Mouse (Mus musculus): Measurements from ENCODE around the gene Naif1.

Naif1 gene

DNA sequence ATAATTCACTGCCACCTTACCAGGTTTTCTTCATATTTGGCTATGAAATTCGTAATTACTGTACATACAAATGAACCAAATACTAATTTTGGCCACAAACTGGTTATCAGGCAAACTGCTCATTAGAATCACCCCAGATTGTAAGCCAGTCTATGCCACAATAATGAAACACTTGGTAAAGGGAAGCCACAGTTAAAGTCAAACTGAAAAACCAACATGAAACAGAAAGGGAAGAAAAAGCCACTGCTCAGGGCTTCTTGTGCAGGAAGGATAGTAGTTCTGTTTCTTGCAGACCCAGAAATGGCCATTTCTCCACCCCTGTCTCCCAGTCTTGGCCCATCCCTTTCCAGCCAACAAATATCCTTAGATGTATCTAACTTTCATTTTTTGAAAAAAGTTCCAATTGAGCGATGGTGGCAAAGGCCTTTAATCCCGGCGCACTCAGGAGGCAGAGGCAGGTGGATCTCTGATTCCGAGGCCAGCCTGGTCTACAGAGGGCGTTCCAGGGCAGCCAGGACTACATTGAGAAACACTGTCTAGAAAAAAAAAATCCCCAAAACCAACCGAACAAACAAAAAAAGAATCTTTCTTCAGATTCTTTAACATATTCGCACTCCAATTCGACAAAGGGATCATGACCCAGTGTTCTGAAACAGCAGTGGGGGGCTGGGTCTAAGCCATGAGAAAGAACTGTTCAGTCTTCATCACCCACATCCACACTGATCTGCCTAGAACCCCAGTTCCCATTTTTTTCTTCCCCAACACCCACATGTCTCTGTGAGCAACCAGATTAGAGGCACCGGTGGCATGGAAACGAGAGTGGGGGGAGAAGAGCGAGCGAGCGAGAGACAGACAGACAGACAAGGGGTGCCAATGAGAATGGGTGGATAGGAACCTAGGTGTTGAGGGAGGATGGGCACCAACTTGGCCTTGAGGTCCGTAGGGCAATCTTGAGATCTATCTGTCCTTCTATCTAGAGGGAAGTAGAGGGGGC, at the start of gene Naif1:
Gene Naif1 (plus strand): TSS at position 697 of the 994 bp plus-strand sequence.
- peak in 1 of 2 experiments; percentile 15 for DNase-seq (ENCODE audit: low spot score in 2 of 2)

DNA sequence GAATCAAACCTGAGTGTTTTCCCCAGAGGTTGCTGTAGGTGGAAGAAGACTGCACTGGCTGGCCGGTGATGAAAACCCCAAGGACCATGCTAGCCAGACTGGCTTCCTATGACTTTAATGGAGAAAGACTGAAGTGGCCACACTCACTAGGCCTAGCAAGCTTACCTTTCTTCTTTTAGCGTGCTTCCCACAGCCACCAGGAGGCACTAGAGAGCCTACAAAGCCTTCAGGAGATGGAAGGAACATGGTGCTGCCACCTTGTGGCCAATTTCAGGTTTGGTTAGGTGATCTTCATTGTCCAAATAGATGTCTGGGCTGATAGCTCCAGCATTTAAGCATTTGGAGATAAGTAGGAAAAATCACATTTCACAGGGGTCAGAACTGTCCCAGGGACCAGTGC, 45.6 kb upstream of the Naif1 start:
- peak; percentile 83 to 97 for DNase-seq (ENCODE audit: low spot score in 2 of 2)

DNA sequence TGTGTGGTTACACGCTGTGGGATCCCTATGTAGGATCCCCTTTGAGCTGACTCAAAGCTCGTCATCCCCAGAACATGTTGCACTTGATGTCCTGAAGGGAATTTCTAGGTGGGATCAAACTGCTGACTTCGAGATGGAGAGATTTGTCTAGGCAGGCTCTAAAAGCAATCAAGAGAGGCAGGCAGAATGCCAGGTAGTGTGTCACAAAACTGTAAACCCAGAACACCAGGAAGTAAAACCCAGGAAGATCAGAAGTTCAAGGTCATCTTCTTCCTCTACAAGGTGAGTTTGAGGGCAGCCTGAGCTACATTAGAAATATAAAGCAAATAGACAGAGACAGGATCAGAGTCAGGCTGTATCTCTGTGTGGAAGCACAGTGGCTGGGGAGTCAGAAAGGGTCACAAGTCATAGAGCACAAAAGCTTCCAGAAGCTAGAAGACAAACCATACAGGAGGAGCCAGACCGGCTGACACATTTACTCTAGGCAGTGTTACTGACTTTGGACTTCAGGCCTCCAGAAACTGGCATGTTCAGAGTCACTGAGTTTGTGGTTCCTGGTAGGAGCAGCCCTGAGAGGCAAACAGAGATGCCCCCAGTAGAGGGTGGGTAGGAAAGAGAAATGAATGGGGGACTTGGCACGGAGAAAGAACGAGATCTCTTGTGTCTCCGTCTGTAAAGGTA, 43.0 kb upstream of the Naif1 start:
- no peak for DNase-seq (ENCODE audit: low spot score in 2 of 2)

DNA sequence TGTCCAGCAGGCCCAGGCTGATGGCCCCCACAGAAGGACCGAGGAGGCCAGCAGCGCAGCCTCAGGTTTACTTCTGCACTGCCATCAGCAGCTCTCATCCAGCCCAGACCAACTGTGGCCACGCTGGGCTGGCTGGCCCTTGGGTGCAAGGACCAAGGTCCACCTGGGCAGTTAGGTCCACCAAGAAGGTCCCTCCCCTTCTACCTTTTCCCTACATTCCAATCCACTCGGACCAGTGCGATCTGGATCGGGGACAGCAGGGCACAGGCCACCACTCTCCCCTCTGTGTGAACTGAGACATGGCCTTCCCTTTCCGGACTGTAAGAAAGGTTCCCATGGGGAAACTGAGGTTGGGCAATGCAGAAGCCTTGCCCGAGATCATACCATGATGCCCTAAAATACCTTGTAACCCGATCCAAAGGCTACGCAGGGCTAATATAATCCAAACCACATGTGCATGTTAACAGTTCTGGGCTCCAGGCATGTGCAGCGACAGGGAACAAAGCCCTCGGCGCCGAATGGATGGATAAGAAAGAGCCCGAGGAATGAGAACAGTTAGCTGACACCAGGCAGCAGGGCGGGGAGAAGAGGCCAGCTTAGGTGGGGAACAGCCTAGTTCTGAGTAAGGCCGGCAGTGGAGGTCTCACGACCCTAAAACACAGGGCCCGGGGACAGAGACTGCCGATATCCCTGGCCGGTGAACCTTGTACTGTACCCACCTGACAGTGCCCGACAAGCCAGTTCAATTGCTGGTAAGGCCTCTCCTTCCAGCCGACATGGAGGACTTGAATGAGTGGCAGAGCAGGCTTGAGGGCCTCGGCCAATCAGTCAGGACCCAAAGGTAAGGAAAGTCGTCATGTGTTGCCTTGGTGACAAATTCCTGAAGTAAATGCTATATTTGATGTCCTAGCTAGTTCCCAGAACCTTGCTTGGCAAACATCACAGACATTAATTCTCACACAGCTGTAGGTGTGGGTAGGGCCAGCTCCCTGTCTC, 41.5 kb upstream of the Naif1 start:
- DNase-seq (ENCODE audit: low spot score in 2 of 2): no peak

DNA sequence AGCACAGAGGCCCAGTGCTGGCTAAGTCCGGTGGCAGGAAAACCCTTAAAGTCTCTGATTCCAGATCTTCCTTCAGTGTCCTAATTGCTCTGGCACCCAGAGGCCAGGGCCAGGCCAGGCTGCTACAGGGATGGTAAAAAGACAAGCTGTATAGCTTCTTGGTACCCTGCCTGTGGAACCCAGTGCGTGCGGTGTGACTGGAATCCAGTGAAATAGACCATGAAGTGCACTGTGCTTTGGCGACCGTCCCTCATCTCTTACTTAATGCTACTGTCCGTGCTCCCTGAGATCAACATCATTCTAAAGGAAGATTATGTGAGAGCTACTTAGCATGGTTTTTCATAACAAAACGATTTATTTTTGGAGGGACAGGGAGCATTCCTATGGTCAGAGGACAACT, 38.9 kb upstream of the Naif1 start:
- DNase-seq (ENCODE audit: low spot score in 2 of 2): no peak

DNA sequence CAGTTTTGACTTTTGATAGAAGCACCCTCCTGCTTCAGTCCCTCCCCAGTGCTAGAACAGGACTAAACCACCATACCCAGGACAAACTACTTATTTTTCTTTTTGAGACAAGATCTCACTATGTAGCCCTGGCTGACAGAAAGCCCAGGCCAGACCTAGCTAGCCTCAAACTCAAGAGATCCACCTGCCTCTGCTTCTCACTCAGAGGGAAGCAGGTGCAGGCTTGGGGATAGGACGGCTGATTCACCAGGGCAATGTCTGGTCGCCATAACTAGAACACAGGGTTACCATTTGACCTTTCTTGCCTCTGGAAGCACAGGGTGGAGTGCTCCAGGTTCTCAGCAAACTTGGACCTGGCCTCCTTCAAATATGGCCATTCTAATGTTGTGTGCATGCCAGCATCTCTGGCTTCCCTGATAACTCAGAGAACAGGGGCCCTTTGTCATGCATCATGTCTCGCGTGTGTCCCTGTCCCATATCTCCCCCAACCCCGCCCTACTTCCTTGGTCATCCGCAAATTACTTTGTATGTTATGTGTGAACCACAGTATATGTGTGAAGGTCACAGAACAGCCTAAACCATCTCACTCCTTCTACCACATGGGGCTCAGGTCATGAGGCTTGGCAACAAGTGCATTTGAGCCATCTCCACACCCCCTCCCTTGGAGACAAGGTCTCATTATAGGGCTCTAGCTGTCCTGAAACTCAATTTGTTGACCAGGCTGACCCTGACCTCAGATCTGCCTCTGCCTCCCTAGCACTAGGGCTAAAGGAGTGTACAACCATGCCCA, 37.3 kb upstream of the Naif1 start:
- DNase-seq (ENCODE audit: low spot score in 2 of 2): no peak

DNA sequence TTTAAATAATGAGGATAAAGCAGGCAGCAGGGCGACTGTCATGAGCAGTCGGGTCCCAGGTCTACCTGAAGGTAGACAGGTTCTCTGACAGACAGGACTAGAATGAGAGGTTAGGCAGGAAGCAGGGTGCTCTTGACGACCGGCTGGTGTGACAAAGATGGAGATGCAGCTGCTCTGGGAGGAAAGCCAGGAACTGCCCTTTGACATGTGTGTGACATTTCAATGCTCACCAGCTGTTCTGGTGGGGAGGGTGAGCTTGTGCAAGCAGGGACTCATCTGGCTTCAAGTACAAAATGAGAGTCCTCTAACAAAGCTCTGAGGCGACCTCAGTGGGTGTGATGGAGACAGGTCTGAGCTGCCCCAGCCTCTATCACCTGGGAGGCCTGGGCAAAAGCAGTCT, 36.3 kb upstream of the Naif1 start:
- DNase-seq (ENCODE audit: low spot score in 2 of 2): no peak

DNA sequence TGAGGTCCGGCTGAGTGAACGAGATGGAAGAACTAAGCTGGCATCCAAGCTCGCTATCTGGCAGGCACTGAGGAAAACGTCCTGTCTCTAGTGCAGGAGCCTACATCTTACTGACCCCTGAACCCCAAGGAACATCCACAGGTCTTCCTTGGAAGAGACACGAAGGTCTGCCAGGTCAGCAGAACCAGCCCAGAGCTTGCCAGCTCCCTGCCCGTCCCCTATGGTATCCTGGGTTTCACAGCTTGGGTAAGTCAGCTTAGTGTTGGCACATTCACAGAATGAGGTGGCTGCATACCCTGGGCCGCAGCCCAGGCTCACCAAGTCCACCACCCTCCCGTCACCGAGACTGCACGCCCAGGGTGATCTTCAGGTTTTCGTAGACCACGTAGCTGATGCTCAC, 34.5 kb upstream of the Naif1 start:
- DNase-seq (ENCODE audit: low spot score in 2 of 2): no peak

DNA sequence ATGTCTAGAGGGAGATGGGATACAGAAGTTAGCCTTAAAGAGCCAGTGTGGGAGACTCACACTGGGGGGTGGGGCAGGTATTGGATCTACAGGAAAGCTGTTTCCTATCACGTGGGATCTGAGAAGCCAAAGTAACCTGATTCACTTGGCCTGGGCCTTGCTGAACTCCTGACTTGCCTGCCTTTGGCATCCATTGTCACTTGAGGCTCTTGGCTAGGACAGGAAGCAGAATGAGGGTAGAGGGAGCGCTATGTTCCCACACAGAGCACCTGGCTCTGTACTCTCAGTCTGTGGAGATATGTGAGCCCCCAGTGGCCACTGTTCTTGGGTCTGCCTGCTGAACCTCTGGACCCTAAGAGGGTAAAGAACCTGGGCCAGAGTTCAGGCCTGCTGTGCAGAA, 33.7 kb upstream of the Naif1 start:
- DNase-seq (ENCODE audit: low spot score in 2 of 2): no peak

DNA sequence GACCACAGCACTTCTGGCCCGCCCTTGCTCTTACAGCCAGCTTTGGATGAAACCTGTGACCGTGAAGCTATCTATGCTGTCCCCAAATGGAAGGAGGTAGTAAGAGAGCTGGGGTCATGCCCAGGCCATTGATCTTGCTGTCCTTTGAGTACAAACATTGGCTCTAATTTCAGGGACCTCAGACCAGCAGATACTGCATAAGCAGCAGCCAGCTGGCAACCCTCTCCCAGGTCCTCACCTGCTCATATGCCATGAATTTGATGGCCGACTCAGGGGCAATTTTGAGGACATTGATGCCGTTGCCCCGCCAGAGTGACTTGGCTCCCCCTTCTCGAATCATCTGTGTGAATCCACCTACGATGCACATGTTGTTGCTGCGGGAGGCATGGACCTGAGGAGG, 32.8 kb upstream of the Naif1 start:
- no peak for DNase-seq (ENCODE audit: low spot score in 2 of 2)

DNA sequence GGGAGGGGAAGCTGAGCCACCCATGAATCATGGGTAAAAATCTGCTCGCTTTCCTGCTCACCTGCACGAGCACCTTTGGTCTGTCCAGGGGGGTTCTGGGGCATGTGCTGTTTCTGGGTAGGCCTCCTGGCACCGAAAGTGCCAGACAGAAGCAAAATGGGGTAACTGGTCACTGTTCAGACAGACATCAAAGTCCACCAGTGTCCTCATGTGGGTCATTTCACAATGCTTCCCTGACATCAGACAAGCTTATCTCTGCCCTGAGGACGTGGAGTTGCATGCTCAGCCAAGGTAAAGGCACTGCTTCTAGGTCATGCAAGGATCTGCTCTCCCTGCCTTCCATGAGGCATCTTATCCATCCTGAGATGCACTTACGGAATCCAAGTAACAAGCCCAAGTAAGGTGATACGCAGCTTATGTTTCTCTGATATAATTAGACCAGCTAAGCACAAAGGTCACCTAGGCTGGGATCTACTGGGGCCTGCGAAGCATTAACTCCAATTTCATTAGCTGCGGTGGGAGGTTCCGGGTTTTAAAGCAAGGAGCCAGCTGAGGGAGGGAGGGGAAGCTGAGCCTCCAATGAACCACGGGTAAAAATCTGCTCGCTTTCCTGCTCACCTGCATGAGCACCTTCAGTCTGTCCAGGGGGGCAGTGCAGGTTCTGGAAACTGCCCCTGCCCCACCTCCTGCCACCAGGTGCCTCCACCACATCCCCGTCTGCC, 31.7 kb upstream of the Naif1 start:
- no peak for DNase-seq (ENCODE audit: low spot score in 2 of 2)

DNA sequence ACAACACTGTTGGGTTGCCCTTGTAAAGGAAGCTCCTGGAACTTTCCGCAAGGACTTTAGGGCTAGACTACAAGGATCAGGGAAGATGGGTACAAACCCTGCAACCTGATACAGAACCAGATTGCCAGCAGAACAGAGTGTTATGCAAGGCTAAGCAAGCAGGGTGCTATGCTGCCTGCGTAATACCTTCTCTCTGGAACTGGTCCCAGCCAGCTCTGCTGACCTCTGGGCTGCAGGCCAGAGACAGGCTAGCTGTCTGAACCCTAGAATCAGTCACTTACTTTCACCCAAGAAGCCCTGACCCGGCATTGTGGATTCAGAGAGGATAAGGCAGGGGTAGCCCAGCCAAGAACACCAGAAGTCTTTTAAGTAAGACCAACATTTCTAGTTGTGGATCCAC, 30.9 kb upstream of the Naif1 start:
- no peak for DNase-seq (ENCODE audit: low spot score in 2 of 2)

DNA sequence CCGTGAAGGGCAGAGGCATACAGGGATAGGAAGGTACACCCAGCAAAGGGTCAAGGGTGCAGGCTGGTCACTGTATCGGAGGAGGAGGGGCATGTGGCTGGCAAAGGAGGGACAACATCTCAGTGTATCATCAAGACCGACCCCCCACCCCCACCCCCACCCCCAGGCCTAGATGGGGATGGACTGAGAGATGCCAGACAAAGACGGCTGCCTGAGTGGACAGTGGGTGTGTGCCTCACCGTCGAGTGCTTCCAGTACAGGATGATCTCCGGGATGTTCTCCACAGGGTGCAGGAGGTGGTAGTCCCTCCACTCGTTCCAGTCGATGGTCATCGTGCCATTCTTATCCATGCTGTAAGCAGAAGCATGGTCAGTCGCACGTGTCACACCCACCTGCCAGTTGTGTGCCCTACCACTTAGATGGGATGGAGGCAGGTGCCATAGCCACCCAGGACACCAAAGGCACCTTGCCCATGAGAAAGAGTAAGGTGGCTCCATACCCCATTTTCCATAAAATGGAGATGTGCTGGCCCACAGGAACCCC, 30.1 kb upstream of the Naif1 start:
- DNase-seq (ENCODE audit: low spot score in 2 of 2): no peak

DNA sequence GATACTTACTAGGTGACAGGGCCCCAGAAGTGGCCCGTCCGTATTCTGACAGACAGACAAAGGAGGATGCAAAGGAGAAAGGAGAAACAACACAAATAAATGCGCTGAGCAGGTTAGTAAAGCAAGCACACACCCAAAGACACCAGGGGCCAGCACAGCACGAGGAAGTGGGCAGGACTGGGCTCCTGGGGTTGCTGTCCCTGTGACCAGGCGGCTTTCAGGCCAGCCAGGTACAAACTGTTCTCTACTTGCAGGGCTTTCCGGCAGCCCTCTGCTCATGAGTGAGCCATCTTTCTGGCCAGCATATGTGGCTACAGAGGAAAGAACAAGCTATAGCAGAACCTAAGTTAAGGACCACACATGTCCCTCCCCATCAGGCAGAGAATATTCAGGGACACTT, 29.6 kb upstream of the Naif1 start:
- no peak for DNase-seq (ENCODE audit: low spot score in 2 of 2)

DNA sequence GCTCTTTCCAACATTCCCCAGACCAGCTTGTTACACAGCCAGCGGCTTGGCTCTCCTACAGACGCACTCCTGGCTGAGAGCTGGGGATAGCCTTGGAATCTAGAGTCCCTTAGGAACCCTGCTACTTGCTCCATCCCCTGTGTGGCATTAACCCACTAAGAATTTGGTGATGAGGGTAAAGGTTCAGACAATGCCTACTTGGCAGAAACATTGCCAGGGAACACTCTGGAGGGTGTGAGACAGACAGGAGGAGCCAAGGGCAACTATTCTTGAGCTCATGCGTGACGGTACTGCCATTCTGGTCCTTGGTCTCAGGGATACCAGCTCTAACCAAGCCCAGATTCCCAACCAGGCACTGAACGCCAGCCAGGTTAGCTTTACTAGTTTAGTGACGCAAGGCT, 28.4 kb upstream of the Naif1 start:
- DNase-seq (ENCODE audit: low spot score in 2 of 2): no peak

DNA sequence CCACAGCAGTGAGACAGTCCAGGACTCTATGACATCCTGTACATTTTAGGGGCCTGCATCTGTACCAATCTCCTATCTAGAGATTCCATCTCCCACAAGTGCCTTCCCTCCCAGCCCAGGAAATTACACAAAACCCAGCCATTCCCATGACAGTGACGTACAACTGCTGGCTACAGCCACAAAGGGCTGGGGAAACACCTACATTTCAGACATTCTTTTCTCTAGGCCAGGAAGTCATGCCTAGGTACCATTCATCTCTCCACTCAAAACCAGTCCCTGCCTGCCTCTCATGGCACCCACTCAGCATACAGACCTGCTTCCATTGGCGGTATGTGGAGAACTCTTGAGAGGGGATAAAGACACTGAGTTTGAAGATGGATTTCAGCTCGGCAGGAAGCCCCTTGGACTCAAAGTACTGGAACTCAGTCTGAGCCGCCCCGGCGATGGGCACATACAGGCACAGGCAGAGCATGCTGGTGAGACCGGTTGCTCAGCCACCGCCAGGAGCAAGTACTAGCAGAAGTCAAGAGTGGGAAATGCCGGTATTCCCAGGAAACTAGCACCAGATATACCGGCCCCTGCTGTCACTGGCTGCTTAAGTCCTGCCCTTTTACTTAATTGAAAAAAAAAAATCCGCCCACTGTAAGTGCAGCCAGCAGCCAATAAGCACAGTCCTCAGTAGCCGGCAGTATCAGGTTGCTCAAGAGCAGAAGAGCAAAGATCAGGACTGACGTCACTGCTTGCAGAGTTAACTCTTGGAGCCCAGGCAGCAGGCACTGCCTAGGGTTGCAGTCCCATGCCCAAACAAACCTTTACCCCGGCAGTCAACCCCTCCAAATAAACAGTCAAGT, 26.6 kb upstream of the Naif1 start:
- DNase-seq (ENCODE audit: low spot score in 2 of 2): no peak

DNA sequence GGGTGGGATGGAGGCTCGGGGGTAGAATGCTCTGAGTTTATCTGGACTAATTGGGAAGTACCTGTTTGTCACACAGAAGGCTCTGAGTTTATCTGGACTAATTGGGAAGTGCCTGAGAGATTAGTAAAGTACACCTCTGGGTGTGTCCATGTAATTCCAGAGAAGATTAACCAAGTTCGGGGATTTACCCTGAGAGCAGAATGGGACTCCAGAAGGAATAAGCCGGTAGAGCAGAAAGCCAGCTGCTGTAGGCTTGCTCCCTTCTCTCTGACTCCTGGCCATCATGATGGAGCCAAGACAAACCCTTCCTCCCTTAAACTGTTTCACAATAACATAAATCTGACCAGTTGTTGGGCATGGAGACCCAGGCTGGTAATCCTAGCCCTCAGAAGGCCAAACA, 25.5 kb upstream of the Naif1 start:
- no peak for DNase-seq (ENCODE audit: low spot score in 2 of 2)

DNA sequence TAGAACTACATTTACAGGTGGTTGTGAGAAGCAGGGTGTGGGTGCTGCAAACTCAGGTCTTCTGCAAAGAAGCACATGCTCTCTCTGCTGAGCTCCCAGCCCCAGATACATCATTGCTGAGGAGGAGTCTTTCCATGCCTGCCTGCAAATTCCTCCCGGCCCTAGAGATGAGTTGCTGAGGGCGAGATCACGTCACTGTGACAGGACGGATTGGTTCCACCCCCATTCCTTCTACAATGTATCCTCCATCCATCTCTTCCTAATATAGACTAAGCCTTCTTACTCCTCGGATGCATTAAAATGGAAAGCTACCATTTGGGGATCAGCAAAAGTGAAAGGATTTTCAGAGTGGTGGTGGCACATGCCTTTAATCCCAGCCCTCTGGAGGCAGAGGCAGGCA, 24.7 kb upstream of the Naif1 start:
- DNase-seq (ENCODE audit: low spot score in 2 of 2): no peak

DNA sequence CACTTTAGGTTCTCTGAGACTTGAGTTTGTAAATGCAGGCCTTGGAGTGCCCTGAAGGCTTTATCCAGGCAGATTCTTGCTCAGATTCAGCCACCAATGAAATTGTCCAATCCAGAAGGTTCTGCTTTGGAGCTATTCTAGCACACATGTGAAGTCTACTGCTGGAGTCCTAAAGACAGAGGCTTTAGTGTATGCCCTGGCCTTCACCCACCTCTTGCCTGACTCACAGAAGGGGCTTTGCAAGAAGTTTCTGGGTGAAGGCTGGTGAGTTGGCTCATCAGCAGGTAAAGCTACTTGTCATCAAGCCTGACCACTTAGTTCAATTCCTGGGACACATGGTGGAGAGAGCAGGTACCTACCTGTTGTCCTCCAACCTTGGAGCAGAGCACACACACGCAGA, 24.1 kb upstream of the Naif1 start:
- no peak for DNase-seq (ENCODE audit: low spot score in 2 of 2)
